Mouse (Mus musculus): ENCODE results near the gene Rnpep. TPM values are rescaled to one million over a fixed set of nuclear protein-coding genes. Genes with fewer than 3 reads are reported as not detected.

Rnpep gene
- polyA plus RNA-seq, 1 experiment from 2014 or later: 90.3 TPM

- Histone ChIP-seq H3K27ac (no peak overlapping the region), H3K27me3 (no peaks in the 10 kb centered on the region), H3K36me3 (ENCODE audit: poor library complexity, severe bottlenecking) (no peaks in the 10 kb centered on the region), H3K4me2 (no peak overlapping the region), H3K9me3 (replicated peaks) (no peaks in the 10 kb centered on the region), H3K4me1 (no peaks in the 10 kb centered on the region), H3K4me3 (no peak overlapping the region), H3K9ac (no peak overlapping the region)
- WGBS: 86% methylated on average over 3 of the region's 3 CpGs
- no peak for ATAC-seq
Observed at GRCm38 (mm10) chr1:135224147-135224546, 59.7 kb downstream of the Rnpep start.

GRCm38 (mm10) chr1:135217607-135218233 is 66.2 kb downstream of the Rnpep start:
- ATAC-seq: no peak
- no peaks in the 10 kb centered on the region for H3K9me3 ChIP-seq (replicated peaks)
- no peak overlapping the region for H3K9ac ChIP-seq
- H3K4me1 ChIP-seq: no peaks in the 10 kb centered on the region
- H3K36me3 ChIP-seq (ENCODE audit: poor library complexity, severe bottlenecking): no peaks in the 10 kb centered on the region
- no peak overlapping the region for H3K27ac ChIP-seq
- H3K4me3 ChIP-seq: no peak overlapping the region
- H3K27me3 ChIP-seq: no peaks in the 10 kb centered on the region
- no peak overlapping the region for H3K4me2 ChIP-seq
- WGBS: 45% methylated on average over 13 of the region's 13 CpGs

GRCm38 (mm10) chr1:135213772-135214640 is 69.9 kb downstream of the Rnpep start:
- no peak overlapping the region for H3K27ac ChIP-seq
- H3K4me2 ChIP-seq: no peak overlapping the region
- no peaks in the 10 kb centered on the region for H3K36me3 ChIP-seq (ENCODE audit: poor library complexity, severe bottlenecking)
- H3K4me1 ChIP-seq: no peaks in the 10 kb centered on the region
- H3K9ac ChIP-seq: no peak overlapping the region
- ATAC-seq: no peak
- no peak overlapping the region for H3K4me3 ChIP-seq
- 89% methylated on average over 9 of the region's 9 CpGs for WGBS
- H3K27me3 ChIP-seq: no peaks in the 10 kb centered on the region
- no peaks in the 10 kb centered on the region for H3K9me3 ChIP-seq (replicated peaks)

Other genes with a start within 250 kb of the Rnpep start
- 0.15 and 0.30 TPM in 2 replicates for gene Lgr6, start 178.8 kb downstream of the Rnpep start, polyA plus RNA-seq (2015; fragmentation: Nextera tagmentation; extraction: Ambion mirVana)
- 0.34 and 0.53 TPM in 2 replicates for gene Ptpn7, start 151.4 kb downstream of the Rnpep start, polyA plus RNA-seq (2015; fragmentation: Nextera tagmentation; extraction: Ambion mirVana)
- 161 and 162 TPM in 2 replicates for gene Arl8a, start 137.3 kb downstream of the Rnpep start, polyA plus RNA-seq (2015; fragmentation: Nextera tagmentation; extraction: Ambion mirVana)
- not detected in 2 replicates for gene Gpr37l1, start 116.4 kb downstream of the Rnpep start, polyA plus RNA-seq (2015; fragmentation: Nextera tagmentation; extraction: Ambion mirVana)
- 0.22 and 0.34 TPM in 2 replicates for gene Elf3, start 25.5 kb downstream of the Rnpep start, polyA plus RNA-seq (2015; fragmentation: Nextera tagmentation; extraction: Ambion mirVana)
- gene Timm17a, start 29.7 kb upstream of the Rnpep start, polyA plus RNA-seq (2015; fragmentation: Nextera tagmentation; extraction: Ambion mirVana): 167 and 179 TPM in 2 replicates
- gene Lmod1, start 40.7 kb upstream of the Rnpep start, polyA plus RNA-seq (2015; fragmentation: Nextera tagmentation; extraction: Ambion mirVana): 0.22 and 0.30 TPM in 2 replicates
- gene Shisa4, start 91.2 kb upstream of the Rnpep start, polyA plus RNA-seq (2015; fragmentation: Nextera tagmentation; extraction: Ambion mirVana): 70.0 and 84.4 TPM in 2 replicates
- gene Ipo9, start 146.4 kb upstream of the Rnpep start, polyA plus RNA-seq (2015; fragmentation: Nextera tagmentation; extraction: Ambion mirVana): 149 and 167 TPM in 2 replicates